Mouse (Mus musculus) embryonic facial prominence, embryonic 15.5 days (tissue): ENCODE measurements around the gene Mfsd4b3. TPM values are rescaled to one million over a fixed set of nuclear protein-coding genes. Genes with fewer than 3 reads are reported as not detected.
"Not testable (repeated sequence)": the region's sequence is repeated elsewhere in the genome, so short reads cannot be mapped to it uniquely, and the experiment has no call there.

ENCODE experiments used
- ATAC-seq: fragments of 200-750 bp; cut with Nextera tagmentation; 2 replicates; pipeline ENCODE4 v1.8.0; 2017; ENCODE audit warnings: low read depth, moderate TSS enrichment; ENCODE audit not compliant: insufficient number of reproducible peaks, low FRiP score, low TSS enrichment
- H3K27ac ChIP-seq: fragments of 300-500 bp; sonication (generic); replicated peaks from 2 replicates; pipeline ENCODE4 v1.5.1; 2015; ENCODE audit warnings: mild to moderate bottlenecking, inconsistent platforms
- H3K27me3 ChIP-seq: fragments of 300-500 bp; sonication (generic); 2 replicates; pipeline ENCODE4 v1.6.1; 2015; ENCODE audit warnings: inconsistent platforms
- H3K36me3 ChIP-seq: fragments of 300-500 bp; sonication (generic); 2 replicates; pipeline ENCODE4 v1.6.1; 2015; ENCODE audit warnings: mild to moderate bottlenecking, inconsistent platforms
- H3K4me1 ChIP-seq: fragments of 300-500 bp; sonication (generic); 2 replicates; pipeline ENCODE4 v1.6.1; 2015; ENCODE audit warnings: inconsistent platforms
- H3K4me2 ChIP-seq: fragments of 300-500 bp; sonication (generic); replicated peaks from 2 replicates; pipeline ENCODE4 v1.6.1; 2015; ENCODE audit warnings: mild to moderate bottlenecking, inconsistent platforms
- H3K4me3 ChIP-seq: fragments of 300-500 bp; sonication (generic); replicated peaks from 2 replicates; pipeline ENCODE4 v1.5.1; 2015; ENCODE audit warnings: mild to moderate bottlenecking, inconsistent platforms
- H3K9ac ChIP-seq: fragments of 300-500 bp; sonication (generic); 2 replicates; pipeline ENCODE4 v1.6.1; 2015; ENCODE audit warnings: inconsistent platforms
- H3K9me3 ChIP-seq: fragments of 300-500 bp; sonication (generic); replicated peaks from 2 replicates; pipeline ENCODE4 v1.6.1; 2016; ENCODE audit warnings: inconsistent platforms
- WGBS: fragments of 180-500 bp; shearing (Covaris S2); methylation state at CpG from one replicate; pipeline ENCODE4 v1.1.7; 2015; 5-methylcytosine and 5-hydroxymethylcytosine counted together
- polyA plus RNA-seq: library from polyadenylated mRNA; unstranded; fragments of >200 nt; fragmentation: Nextera tagmentation; extraction: Ambion mirVana; gene quantifications from 2 replicates; pipeline ENCODE4 v1.2.1, GENCODE M21; 2015

Mfsd4b3 gene
- polyA plus RNA-seq, 1 experiment from 2014 or later = 0.51 TPM

DNA sequence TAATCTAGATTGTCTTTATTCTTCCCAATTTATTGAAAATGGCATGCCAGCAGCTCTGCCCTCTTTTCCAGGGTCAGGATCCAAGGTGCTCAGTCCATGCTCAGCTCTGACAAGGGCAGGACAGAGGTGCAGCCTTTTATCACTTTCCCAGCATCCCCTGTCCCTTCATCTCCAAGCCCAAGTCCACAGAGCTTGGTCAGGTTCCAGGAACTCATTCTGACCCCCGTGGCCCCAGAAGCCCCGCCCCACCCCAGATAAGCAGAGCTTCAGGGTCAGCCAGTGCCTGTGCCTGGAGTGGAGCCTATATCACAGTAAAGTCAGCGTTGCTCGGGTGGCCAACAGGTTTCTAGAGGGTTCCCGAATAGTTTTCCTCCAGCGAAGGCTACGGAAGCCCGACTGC is 35.4 kb downstream of the Mfsd4b3 start:
- not testable (repeated sequence) for H3K27ac ChIP-seq, H3K36me3 ChIP-seq, H3K4me3 ChIP-seq, H3K9me3 ChIP-seq, H3K27me3 ChIP-seq, H3K9ac ChIP-seq, ATAC-seq, H3K4me2 ChIP-seq, H3K4me1 ChIP-seq
- WGBS = 66% methylated on average over 8 of the region's 8 CpGs

DNA sequence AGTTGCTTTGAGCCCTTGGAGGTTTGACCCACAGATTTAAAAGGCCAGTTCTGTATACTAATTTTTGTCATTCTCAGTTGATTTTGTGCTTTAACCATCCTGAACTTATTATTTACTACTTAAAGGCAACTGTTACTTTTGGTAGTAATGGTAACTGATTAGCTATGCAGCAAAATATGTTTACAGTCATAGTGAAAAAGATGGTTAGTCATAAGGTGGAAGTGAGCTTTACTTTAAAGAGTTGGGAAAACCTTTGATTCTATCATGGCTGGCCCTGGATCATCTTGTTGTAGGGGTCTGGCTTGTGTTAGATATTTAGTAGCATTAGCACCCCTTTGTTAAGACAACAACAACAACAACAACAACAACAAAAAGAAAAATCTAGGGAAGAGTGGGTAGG is 47.3 kb downstream of the Mfsd4b3 start:
- H3K27ac ChIP-seq = no peak overlapping the region
- H3K4me3 ChIP-seq = no peak overlapping the region
- H3K4me2 ChIP-seq = no peak overlapping the region
- H3K9ac ChIP-seq = no peak overlapping the region
- no peaks in the 10 kb centered on the region for H3K9me3 ChIP-seq
- no peaks in the 10 kb centered on the region for H3K27me3 ChIP-seq
- no peak for ATAC-seq
- H3K4me1 ChIP-seq = no peaks in the 10 kb centered on the region
- H3K36me3 ChIP-seq = no peaks in the 10 kb centered on the region

DNA sequence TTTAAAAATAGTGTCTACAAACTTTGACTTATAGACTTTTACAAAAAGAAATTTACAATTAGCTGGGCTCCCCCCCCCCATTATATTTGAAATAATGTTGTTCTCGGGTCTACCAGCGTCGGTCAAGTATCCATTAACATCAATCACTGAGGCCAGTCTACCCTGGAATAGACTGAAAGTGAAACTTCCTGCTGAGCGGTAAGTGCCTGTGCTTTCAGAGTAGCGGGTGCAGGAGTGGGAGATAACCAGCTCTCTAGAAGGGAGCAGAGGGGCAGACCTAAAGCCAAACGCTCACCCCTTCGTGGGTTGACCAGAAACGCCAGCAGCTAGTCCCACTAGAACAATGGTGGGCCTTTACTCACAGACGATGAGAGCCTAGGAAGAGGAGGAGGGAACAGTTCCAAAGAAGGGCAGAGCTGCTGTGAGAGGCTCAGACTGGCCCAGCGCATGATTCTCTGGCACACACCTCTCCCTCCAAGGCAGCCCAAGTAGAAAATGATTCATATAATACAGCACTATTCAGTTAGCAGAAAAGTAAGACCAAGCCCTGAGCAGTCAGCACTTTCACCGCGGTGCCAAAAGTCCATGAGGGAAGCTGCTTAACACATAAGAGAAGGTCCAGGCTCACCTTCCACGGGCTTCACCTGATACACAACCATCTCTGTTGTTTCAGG is 51.0 kb downstream of the Mfsd4b3 start:
- Histone ChIP-seq H3K9me3 (no peaks in the 10 kb centered on the region), H3K4me2 (no peak overlapping the region), H3K36me3 (no peaks in the 10 kb centered on the region), H3K27me3 (no peaks in the 10 kb centered on the region), H3K4me1 (no peaks in the 10 kb centered on the region), H3K27ac (no peak overlapping the region), H3K9ac (no peak overlapping the region), H3K4me3 (no peak overlapping the region)
- no peak for ATAC-seq
- 65% methylated on average over 13 of the region's 13 CpGs for WGBS

DNA sequence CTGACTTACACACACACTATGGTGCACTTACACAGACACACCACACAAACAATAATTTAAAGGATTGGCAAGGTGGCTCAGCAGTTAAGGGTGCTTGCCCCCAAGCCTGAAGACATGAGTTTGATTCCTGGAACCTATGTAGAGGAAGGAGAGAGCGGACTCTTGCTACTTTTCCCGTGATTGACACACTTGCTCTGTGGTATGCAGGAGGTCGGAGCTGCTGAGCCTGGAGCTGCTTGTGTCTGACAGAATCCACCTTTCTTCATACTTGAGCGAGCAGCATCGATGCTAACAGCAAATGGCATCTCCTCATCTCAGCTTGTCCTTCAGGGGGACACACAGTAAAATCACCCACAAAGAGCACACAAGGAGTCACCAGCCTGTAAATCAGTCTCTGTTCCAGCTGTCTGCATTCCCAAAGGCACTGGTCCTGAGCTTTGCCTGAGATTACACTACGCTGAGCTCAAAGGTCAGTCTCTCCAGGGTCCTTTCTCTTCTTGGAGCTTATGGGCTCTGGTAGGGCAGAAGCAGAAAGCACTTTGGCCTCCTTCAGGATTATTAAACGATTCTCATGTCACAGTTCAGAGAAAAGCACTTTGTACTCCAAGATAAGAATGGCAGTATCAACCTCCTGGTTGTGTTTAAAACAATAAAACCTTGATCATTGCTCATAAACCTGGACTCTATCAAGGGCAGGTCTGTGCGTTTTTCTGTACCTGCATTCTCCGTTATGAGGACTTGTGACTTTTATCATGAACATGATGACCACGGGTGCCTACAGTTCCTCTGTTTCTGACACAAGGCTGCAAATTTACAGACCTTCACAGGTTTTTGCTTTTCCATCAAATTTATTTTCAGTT is 52.9 kb downstream of the Mfsd4b3 start:
- no peak overlapping the region for H3K4me2 ChIP-seq
- no peaks in the 10 kb centered on the region for H3K9me3 ChIP-seq
- no peaks in the 10 kb centered on the region for H3K4me1 ChIP-seq
- H3K36me3 ChIP-seq = no peaks in the 10 kb centered on the region
- H3K4me3 ChIP-seq = no peak overlapping the region
- H3K27me3 ChIP-seq = no peaks in the 10 kb centered on the region
- no peak overlapping the region for H3K27ac ChIP-seq
- ATAC-seq = no peak
- H3K9ac ChIP-seq = no peak overlapping the region
- 81% methylated on average over 10 of the region's 10 CpGs for WGBS

- no peaks in the 10 kb centered on the region for H3K4me1 ChIP-seq
- no peak overlapping the region for H3K27ac ChIP-seq
- no peaks in the 10 kb centered on the region for H3K27me3 ChIP-seq
- H3K36me3 ChIP-seq = no peaks in the 10 kb centered on the region
- H3K4me2 ChIP-seq = no peak overlapping the region
- no peak overlapping the region for H3K9ac ChIP-seq
- 64% methylated on average over 3 of the region's 3 CpGs for WGBS
- H3K4me3 ChIP-seq = no peak overlapping the region
- H3K9me3 ChIP-seq = no peaks in the 10 kb centered on the region
- no peak for ATAC-seq
Observed at GRCm38 (mm10) chr10:39904191-39904590, 55.8 kb downstream of the Mfsd4b3 start.

DNA sequence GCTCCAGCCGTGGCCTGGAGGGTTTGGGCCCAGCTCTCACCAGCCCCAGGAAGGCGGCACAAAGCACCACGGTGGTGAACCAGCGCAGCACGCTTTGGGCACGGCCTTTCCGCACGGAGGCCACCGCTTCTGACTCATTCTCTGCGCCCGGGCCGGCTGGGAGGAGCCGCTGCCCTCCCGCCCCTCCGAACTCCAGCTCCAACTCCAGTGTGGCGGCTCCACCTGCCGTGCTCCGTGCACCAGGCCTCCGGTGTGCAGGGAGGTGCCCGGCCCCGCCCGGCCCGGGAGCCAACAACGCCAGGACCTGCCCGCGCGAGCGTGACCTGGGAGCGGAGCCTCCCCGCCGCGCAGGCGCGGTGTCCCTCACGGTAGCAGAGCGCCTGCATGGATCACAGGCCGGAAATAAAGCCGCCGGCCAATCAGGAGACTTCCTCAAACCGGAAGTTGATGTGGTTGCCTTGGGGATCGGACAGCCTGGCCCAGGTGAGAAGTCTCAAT is 61.0 kb downstream of the Mfsd4b3 start, which contains the start of gene Mfsd4b4:
Gene Mfsd4b4, minus strand, starts transcription at position 365 of the 498 bp plus-strand sequence.
- under 1% methylated on average over 41 of the region's 41 CpGs for WGBS
- Histone ChIP-seq H3K36me3 (no peaks in the 10 kb centered on the region), H3K9me3 (no peaks in the 10 kb centered on the region), H3K4me3 (peak within 1 kb of the TSS; percentile 70), H3K27me3 (no peaks in the 10 kb centered on the region), H3K27ac (peak within 1 kb of the TSS; percentile 86), H3K9ac (peak within 1 kb of the TSS; percentile 65), H3K4me1 (no peaks in the 10 kb centered on the region), H3K4me2 (peak within 1 kb of the TSS; percentile 61)
- peak; percentile 96 for ATAC-seq

Other genes with a start within 250 kb of the Mfsd4b3 start
- gene Rev3l, start 228.0 kb downstream of the Mfsd4b3 start, polyA plus RNA-seq = 17.6 and 21.0 TPM in 2 replicates
- 4.6 and 4.7 TPM in 2 replicates for gene Mfsd4b4, start 60.9 kb downstream of the Mfsd4b3 start, polyA plus RNA-seq
- not detected in 2 replicates for gene Mfsd4b2, start 33.2 kb downstream of the Mfsd4b3 start, polyA plus RNA-seq
- 0.05 and 0.22 TPM in 2 replicates for gene Mfsd4b5, start 26.5 kb upstream of the Mfsd4b3 start, polyA plus RNA-seq
- 0.18 and 0.37 TPM in 2 replicates for gene Mfsd4b1, start 65.1 kb upstream of the Mfsd4b3 start, polyA plus RNA-seq
- gene Slc16a10, start 182.1 kb upstream of the Mfsd4b3 start, polyA plus RNA-seq = 6.6 and 8.0 TPM in 2 replicates